Mouse (Mus musculus): Measurements from ENCODE around the gene H60b.
"Not testable (repeated sequence)": the region's sequence is repeated elsewhere in the genome, so short reads cannot be mapped to it uniquely, and the experiment has no call there.

Gene H60b

GRCm38 (mm10) chr10:22158310-22158999 lies at the start of gene H60b, which contains the start of gene Raet1e:
Gene H60b (plus strand): TSS chr10:22158586.
Gene Raet1e (plus strand): TSS chr10:22158569.
- DNase-seq (ENCODE audit: low spot score in 2 of 2) = not testable (repeated sequence)

DNA sequence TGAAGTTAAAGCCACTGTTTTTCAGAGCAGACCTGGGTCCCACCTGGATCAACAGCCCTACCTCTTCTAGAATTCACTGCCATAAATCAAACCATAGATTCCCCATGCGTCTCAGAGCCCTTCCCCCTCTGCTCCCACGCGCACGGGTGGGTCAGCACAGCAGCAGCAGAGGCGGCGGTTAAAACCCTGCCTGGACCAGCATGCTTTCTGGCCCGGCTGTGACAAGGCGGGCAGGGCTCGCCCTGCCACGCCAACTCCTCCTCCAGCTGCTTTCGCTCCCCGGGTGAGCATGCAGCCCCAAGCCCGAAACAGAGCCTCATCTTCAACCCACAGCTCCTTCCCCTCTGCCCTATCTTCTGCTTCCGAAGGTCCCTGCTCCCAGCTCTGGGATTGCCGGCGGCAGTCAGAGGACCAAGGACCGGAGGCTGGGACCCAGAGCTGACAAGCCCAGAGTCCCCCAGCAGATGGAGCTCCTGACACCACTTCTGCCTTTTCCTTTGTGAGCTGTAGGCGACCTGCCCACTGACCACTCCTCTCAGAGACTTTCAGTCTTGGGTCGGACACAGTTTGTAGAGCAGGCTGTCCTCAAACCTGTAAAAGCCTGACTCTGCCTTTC lies 17.6 kb upstream of the H60b start:
- DNase-seq (ENCODE audit: low spot score in 2 of 2) = peak in 1 of 2 experiments; percentile 38

- DNase-seq (ENCODE audit: low spot score in 2 of 2) = not testable (repeated sequence)
Observed at GRCm38 (mm10) chr10:22142194-22142593, 16.2 kb upstream of the H60b start.

- no peak for DNase-seq (ENCODE audit: low spot score in 2 of 2)
Observed at GRCm38 (mm10) chr10:22142926-22143325, 15.5 kb upstream of the H60b start.

DNA sequence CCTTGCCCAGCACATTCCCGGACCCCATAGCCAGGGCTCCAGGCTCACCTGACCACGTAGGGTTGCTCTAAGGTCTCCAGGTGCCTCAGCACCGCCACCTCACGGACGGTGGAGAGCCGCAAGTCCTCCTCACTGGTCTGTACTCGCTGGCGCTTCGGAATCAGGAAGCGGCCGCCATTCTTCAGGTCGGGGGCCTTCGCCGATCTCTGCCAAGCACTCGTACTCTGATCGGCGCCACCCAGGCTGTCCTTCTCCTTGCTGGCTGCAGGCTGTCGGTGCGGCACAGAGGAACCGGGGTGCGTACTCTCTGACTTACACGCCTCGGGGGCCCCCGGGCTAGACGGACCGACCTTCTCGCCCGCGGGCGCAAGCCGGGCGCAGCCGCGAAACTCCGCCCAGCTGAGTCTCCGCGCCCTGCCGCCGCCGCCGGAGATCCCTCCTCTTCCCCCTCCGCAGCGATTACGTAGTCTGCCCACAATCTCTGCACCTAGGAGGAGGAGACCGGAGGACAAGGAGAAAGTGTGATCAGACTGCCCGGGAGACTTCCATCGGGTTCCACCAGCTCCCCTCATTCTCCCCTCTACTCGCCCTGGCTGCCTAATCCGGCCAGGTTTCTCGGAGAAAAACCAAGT lies 9.8 kb upstream of the H60b start:
- peak; percentile 40 to 57 for DNase-seq (ENCODE audit: low spot score in 2 of 2)

- DNase-seq (ENCODE audit: low spot score in 2 of 2) = no peak
Observed at GRCm38 (mm10) chr10:22149073-22149690, 9.2 kb upstream of the H60b start, which contains the start of gene E030030I06Rik. Gene E030030I06Rik (minus strand): TSS chr10:22149270.

- DNase-seq (ENCODE audit: low spot score in 2 of 2) = no peak
Observed at GRCm38 (mm10) chr10:22149691-22150465, 8.5 kb upstream of the H60b start.

DNA sequence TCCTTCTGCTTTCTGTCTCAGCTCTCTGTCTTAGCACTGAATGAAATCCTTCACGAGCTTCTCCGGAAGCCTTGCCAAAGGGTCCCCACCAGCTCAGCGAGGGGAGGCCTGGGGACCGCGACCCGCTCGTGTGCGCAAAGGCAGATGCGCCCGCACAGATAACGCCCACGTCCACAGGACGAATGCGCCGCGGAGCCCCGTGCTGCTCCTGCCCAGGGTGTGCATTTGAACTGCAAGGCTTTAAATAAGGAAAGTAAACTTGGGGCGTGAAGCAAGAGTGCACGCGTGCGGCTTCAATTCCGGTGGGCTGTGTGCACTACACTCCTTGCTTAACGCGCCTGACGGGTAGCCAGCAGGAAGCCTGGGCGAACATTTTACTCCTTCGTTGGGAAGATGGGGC lies 7.8 kb upstream of the H60b start:
- no peak for DNase-seq (ENCODE audit: low spot score in 2 of 2)

DNA sequence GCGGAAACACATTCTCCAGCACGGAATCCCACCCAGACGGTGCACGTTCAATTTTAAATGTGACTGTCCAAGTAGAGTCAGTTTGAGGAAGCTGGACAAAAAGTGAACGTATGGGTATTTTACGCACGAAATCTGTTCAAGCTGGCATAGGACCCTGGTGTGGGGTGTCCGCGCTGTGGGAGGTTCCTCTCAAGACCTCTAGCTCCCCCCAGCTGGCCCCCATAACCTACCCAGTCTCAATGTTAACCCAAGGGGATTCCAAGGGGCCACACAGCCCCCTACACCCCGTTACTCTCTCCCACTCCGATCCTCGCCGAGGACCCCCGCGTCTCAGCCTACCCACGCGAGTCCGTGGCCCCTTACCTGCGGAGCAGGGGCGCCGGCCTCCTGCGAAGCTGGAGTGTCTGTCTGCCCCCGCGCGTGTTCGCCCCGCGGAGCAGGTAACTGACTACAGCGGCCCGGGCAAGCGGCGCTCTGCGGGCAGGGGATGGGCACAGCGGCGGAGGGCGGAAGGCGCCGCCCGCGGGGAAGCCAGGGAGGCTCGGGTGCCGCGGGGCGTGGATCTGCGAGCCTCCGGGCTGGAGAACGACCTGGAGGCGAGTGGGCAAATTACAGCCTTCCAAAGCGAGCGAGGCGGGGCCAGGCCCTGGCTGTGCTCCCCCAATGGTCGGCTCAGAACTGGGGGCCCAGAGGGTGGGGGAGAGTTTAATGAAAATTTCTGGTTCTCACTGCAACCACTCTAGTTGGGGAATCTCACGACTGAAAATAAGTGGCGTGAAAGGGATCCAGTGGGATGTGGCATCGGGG lies 7.1 kb upstream of the H60b start:
- DNase-seq (ENCODE audit: low spot score in 2 of 2) = not testable (repeated sequence)

DNA sequence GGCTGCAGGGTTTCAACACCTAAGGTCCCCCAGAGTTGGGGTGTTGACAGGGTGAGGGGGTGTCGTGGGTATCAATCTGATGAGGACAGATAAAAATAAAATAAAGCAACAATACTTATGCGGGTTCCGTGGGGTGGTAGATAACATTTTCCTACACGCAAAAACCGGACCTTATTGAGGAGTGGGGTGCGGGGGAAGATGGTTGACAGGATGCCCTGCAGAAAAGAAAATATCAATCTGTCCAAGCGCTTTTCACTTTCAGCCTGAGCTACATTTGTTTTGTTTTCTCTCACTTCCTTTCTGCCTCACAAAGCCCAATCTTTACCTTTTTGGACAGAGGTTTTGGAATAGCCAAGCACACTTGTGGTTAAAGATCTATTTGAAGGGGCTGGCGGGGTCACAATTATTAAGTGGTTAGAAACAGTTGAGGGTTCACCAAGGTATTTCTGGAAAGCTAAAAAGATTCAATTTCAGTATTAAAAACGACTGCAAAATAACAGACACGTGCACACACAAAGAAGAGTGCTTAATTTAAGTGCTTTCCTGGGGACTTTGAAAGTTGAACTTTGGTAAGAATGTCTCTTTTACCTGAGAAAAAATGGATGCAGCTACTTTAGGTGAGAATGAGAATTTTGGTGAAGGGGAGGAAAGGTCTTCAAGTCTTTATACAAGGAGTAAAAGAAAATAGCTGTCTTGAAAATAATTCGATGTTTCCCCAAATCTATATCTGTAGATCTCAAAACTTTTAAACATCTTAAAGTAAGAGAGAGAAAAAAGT lies 6.3 kb upstream of the H60b start:
- DNase-seq (ENCODE audit: low spot score in 2 of 2) = not testable (repeated sequence)

GRCm38 (mm10) chr10:22153147-22153690 lies 5.2 kb upstream of the H60b start:
- DNase-seq (ENCODE audit: low spot score in 2 of 2) = not testable (repeated sequence)

GRCm38 (mm10) chr10:22154127-22154526 lies 4.3 kb upstream of the H60b start:
- not testable (repeated sequence) for DNase-seq (ENCODE audit: low spot score in 2 of 2)

DNA sequence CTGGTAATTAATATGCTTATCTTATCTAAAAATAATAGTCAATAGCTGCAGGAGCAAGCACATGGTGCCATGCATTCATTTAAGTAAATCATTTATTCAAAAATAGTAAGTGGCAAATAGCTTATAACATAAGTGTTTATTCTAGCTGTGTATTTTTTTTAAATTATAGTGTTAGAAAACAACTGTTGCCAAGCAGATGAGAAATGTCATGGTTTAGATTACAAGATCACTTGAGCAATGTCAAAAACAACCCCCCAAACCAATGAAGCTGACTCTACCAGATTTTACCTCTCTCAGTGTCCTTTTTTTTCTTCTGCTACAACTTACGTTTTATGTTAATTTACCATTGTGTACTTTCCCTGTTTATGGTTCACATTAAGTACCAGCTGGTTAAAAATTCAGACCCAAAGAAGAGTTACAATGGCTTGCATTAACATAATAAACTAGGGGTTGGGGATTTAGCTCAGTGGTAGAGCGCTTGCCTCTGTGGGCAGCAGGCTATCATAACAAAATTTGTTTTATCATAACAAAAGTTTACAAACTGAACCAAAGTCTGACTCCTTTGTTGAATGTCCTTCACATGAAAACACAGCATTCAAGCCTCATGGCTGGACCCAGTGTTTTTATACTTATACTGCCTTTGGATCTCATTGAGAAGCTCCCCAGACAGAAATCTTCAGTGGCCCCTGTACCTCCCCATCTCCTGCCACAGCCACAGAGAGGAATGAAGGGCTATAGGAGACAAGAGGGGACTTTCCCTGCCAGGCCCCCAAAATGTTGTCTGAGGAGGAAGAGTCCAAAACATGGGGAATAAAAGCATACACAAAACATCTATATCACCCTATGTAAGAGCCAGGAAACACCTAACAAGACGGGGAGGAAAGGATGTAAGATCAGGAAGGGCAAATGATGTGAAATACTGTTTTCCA lies 3.3 kb upstream of the H60b start:
- no peak for DNase-seq (ENCODE audit: low spot score in 2 of 2)

DNA sequence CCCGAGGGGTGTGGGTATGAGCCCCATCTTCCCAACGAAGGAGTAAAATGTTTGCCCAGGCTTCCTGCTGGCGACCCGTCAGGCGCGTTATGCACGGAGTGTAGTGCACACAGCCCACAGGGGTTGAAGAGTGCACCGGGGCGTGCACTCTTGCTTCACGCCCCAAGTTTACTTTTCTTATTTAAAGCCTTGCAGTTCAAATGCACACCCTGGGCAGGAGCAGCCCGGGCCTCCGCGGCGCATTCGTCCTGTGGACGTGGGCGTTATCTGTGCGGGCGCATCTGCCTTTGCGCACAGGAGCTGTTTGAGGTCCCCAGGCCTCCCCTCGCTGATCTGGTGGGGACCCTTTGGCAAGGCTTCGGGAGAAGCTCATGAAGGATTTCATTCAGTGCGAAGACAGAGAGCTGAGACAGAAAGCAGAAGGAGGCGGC lies 760 bp downstream of the H60b start:
- DNase-seq (ENCODE audit: low spot score in 2 of 2) = no peak

DNA sequence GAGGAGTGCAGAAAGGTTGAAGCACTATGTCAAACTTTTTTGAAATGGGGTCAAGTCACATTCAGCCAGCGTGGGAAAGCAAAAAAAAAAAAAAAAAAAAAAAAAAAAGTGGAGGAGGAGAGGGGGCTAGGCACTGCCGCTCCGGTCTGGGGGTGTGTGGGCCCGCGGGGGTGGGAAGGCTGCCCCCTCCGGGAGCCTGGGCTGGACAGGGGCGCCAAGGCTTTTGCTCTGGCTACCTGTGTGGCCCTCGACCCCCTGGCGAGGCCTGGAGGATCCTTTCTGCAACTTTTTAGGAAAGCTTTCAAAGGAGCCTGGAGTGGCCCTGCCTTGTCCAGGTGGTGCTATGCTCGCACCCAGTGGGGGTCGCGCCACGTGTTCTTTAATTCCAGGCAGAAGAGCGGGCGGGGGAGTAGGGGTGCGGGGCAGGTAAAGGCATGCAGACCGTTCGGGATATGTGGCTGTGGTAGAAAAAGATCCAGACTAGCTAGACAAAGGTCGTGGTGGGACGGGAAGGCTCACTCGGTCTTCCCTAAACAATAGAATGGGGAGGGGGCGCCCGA lies 1.3 kb downstream of the H60b start:
- DNase-seq (ENCODE audit: low spot score in 2 of 2) = no peak

- DNase-seq (ENCODE audit: low spot score in 2 of 2) = not testable (repeated sequence)
Observed at GRCm38 (mm10) chr10:22163279-22163678, 4.9 kb downstream of the H60b start.

DNA sequence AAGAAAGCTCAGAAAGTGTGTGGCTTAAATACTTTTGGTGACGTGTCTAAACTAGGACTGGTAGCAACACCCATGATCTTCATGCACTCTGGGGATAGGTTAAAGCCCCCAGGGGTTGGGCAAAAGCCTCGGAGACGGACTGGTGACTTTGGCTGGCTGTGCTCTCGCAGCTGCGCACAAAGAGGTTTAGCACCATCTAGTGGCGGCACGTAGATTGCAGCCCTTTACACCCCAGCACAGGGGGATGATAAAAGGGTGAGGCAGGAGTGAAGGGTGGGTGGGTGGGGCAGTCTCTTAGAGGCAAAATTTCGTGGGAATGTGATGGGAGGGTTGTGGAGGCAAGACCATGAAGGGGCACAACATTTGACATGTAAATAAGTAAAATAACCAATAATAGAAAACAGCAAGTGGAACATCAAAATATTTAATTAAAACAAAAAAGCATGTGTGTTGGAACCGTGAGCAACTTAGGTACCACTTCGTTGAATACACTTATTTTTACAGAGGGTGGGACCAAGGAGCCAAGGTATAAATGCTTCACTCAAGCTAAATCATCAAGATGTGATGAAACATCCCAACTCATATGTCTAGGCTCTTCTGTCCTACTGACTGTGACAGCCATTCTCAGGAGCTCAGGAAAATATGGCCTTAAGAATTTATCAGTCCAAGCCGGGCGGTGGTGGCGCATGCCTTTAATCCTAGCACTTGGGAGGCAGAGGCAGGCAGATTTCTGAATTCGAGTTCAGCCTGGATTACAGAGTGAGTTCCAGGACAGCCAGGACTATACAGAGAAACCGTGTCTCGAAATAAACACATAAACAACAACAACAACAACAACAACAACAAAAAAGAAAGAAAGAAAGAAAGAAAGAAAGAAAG lies 5.6 kb downstream of the H60b start:
- peak; percentile 49 to 60 for DNase-seq (ENCODE audit: low spot score in 2 of 2)

Measured in spleen, postnatal 14 days (tissue).